Mouse (Mus musculus) stomach, postnatal 0 days (tissue): ENCODE measurements around the gene Sept1.

Experiments
- CTCF ChIP-seq: IDR thresholded peaks from 2 replicates; pipeline ENCODE4 v1.5.1; 2016; ENCODE audit warnings: antibody characterized with exemption, low read depth, mild to moderate bottlenecking, moderate library complexity
- EP300 ChIP-seq: optimal IDR thresholded peaks from 2 replicates; pipeline ENCODE3; 2016; ENCODE audit warnings: antibody characterized with exemption

DNA sequence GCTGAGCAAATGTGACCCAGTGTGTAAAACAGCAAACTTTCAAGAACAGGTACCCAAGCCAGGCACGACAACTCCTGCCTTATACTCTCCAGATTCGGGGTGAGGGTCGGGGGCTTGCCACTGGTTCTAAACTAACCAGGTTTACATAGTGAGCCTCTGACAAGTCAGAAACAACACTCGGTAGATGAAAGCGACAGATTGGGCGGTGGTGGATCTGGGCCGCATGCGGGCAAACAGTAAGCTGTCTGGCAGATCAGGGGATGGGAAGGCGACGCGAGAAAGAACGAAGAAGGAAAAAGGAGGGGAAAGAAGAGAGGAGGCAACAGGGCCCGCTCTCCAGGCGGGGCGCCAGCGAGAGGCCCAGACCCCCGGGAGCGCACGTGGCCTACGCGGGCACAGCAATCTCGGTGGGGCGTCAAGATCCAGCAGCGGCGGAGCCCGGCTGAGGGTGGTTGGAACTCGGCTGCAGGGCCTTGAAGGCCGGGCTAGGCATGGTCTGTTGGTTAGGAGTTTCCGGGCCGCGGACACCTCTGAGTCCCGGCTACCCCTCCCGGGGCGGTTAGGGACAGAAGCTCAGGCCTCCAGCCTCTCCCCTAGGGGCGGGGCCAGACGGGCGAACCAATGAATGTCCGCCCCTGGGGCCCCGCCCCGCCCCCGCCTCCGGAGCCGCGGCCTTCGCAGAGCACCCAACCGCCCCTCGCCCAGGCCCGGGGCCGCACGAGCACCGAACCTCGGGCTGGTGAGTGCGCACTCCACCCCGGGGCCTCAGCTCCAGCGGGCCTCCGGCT lies 11.1 kb upstream of the Sept1 start, which contains the start of gene Zfp771:
- TF ChIP-seq CTCF (peak; percentile 38), EP300 (peak; percentile 58)
